Mouse (Mus musculus) neural tube, embryonic 14.5 days (tissue): ENCODE data around the gene Gpr176. TPM values are rescaled to one million over a fixed set of nuclear protein-coding genes. Genes with fewer than 3 reads are reported as not detected.

ENCODE experiments used
- ATAC-seq: fragments of 200-750 bp; cut with Nextera tagmentation; 2 replicates; pipeline ENCODE4 v1.8.0; 2017; ENCODE audit warnings: low read depth, mild to moderate bottlenecking, moderate TSS enrichment, moderate library complexity
- H3K27ac ChIP-seq: fragments of 300-500 bp; sonication (generic); 2 replicates; pipeline ENCODE4 v1.5.1; 2014; ENCODE audit warnings: low read depth, mild to moderate bottlenecking, control low read depth, low read length, moderate library complexity, mixed read lengths
- H3K27me3 ChIP-seq: fragments of 300-500 bp; sonication (generic); 2 replicates; pipeline ENCODE4 v1.6.1; 2014; ENCODE audit warnings: low read length; ENCODE audit not compliant: control insufficient read depth, insufficient read depth
- H3K36me3 ChIP-seq: fragments of 300-500 bp; sonication (generic); 2 replicates; pipeline ENCODE4 v1.6.1; 2014; ENCODE audit warnings: low read length, mixed read lengths; ENCODE audit not compliant: control insufficient read depth, insufficient read depth
- H3K4me1 ChIP-seq: fragments of 300-500 bp; sonication (generic); 2 replicates; pipeline ENCODE4 v1.6.1; 2014; ENCODE audit warnings: low read length; ENCODE audit not compliant: control insufficient read depth, insufficient read depth
- H3K4me2 ChIP-seq: fragments of 300-500 bp; sonication (generic); 2 replicates; pipeline ENCODE4 v1.6.1; 2014; ENCODE audit warnings: mild to moderate bottlenecking, low read depth, low read length, control low read depth
- H3K4me3 ChIP-seq: fragments of 300-500 bp; sonication (generic); 2 replicates; pipeline ENCODE4 v1.5.1; 2014; ENCODE audit warnings: low read depth, low read length, control low read depth, mixed read lengths
- H3K9ac ChIP-seq: fragments of 300-500 bp; sonication (generic); replicated peaks from 2 replicates; pipeline ENCODE4 v1.6.1; 2014; ENCODE audit warnings: low read depth, mild to moderate bottlenecking, control low read depth, low read length, mixed read lengths
- H3K9me3 ChIP-seq: fragments of 300-500 bp; sonication (generic); 2 replicates; pipeline ENCODE4 v1.6.1; 2016; ENCODE audit warnings: low read length; ENCODE audit not compliant: control insufficient read depth
- WGBS: fragments of 180-500 bp; shearing (Covaris S2); extraction: QIAGEN DNeasy Blood & Tissue Kit; methylation state at CpG from one replicate; pipeline ENCODE4 v1.1.7; 2014; 5-methylcytosine and 5-hydroxymethylcytosine counted together
- polyA plus RNA-seq: library from polyadenylated mRNA; unstranded; fragments of >200 nt; fragmentation: Nextera tagmentation; extraction: Ambion mirVana; gene quantifications from 2 replicates; pipeline ENCODE4 v1.2.1, GENCODE M21; 2014

Gene Gpr176
- polyA plus RNA-seq = 7.9 and 8.2 TPM in 2 replicates

GRCm38 (mm10) chr2:118372901-118373571 is at the start of gene Gpr176:
Gene Gpr176 (minus strand): TSS chr2:118373419.
- H3K36me3 ChIP-seq = no peaks in the 10 kb centered on the region

GRCm38 (mm10) chr2:118422385-118422784 is 49.2 kb upstream of the Gpr176 start:
- WGBS = 94% methylated on average over 8 of the region's 8 CpGs
- H3K27me3 ChIP-seq = no peaks in the 10 kb centered on the region
- H3K36me3 ChIP-seq = 0 out of 2 replicates have a peak, but pooled peaks cover 6% of the 10 kb centered on the region
- no peaks in the 10 kb centered on the region for H3K9me3 ChIP-seq
- H3K27ac ChIP-seq = no peak overlapping the region
- no peaks in the 10 kb centered on the region for H3K4me1 ChIP-seq
- H3K4me3 ChIP-seq = no peak overlapping the region
- no peak for ATAC-seq
- H3K4me2 ChIP-seq = no peak overlapping the region
- no peak overlapping the region for H3K9ac ChIP-seq

More at GRCm38 (mm10) chr2:118372901-118373571, at the start of gene Gpr176:
- H3K27ac ChIP-seq = peak within 1 kb of the TSS; percentile 77
- WGBS = under 1% methylated on average over 58 of the region's 59 CpGs
- H3K4me1 ChIP-seq = 0 out of 2 replicates have a peak, but pooled peaks cover 5% of the 10 kb centered on the region
- ATAC-seq = peak; percentile 88
- H3K9ac ChIP-seq = peak within 1 kb of the TSS; percentile 56
- H3K27me3 ChIP-seq = peaks cover 3% of the 10 kb centered on the region; the same call in 1 of the 2 replicates
- peak within 1 kb of the TSS; percentile 48 for H3K4me3 ChIP-seq
- no peaks in the 10 kb centered on the region for H3K9me3 ChIP-seq
- H3K4me2 ChIP-seq = peak within 1 kb of the TSS; percentile 98

GRCm38 (mm10) chr2:118421951-118422350 is 48.7 kb upstream of the Gpr176 start:
- ATAC-seq = no peak
- 92% methylated on average over 15 of the region's 15 CpGs for WGBS
- Histone ChIP-seq H3K4me2 (no peak overlapping the region), H3K4me1 (no peaks in the 10 kb centered on the region), H3K27ac (no peak overlapping the region), H3K9ac (no peak overlapping the region), H3K4me3 (no peak overlapping the region), H3K9me3 (no peaks in the 10 kb centered on the region), H3K36me3 (0 out of 2 replicates have a peak, but pooled peaks cover 9% of the 10 kb centered on the region), H3K27me3 (no peaks in the 10 kb centered on the region)

- Histone ChIP-seq H3K27ac (no peak overlapping the region), H3K4me1 (no peaks in the 10 kb centered on the region), H3K36me3 (0 out of 2 replicates have a peak, but pooled peaks cover 9% of the 10 kb centered on the region), H3K27me3 (no peaks in the 10 kb centered on the region), H3K4me3 (no peak overlapping the region), H3K9ac (no peak overlapping the region), H3K4me2 (no peak overlapping the region), H3K9me3 (no peaks in the 10 kb centered on the region)
- 95% methylated on average over 4 of the region's 4 CpGs for WGBS
- no peak for ATAC-seq
These were observed 44.9 kb upstream of the Gpr176 start for GRCm38 (mm10) chr2:118418076-118418475.

- ATAC-seq = no peak
- Histone ChIP-seq H3K36me3 (0 out of 2 replicates have a peak, but pooled peaks cover 4% of the 10 kb centered on the region), H3K9ac (no peak overlapping the region), H3K4me1 (no peaks in the 10 kb centered on the region), H3K27me3 (no peaks in the 10 kb centered on the region), H3K4me2 (no peak overlapping the region), H3K27ac (no peak overlapping the region), H3K9me3 (no peaks in the 10 kb centered on the region), H3K4me3 (no peak overlapping the region)
- WGBS = 95% methylated on average over 6 of the region's 6 CpGs
These were observed 42.6 kb upstream of the Gpr176 start for GRCm38 (mm10) chr2:118415601-118416355.

GRCm38 (mm10) chr2:118412821-118413220 is 39.6 kb upstream of the Gpr176 start:
- H3K27me3 ChIP-seq = no peaks in the 10 kb centered on the region
- H3K27ac ChIP-seq = no peak overlapping the region
- no peaks in the 10 kb centered on the region for H3K9me3 ChIP-seq
- no peak for ATAC-seq
- H3K4me1 ChIP-seq = no peaks in the 10 kb centered on the region
- H3K4me2 ChIP-seq = no peak overlapping the region
- 0 out of 2 replicates have a peak, but pooled peaks cover 4% of the 10 kb centered on the region for H3K36me3 ChIP-seq
- H3K9ac ChIP-seq = no peak overlapping the region
- H3K4me3 ChIP-seq = no peak overlapping the region
- 97% methylated on average over 11 of the region's 11 CpGs for WGBS

- Histone ChIP-seq H3K9ac (no peak overlapping the region), H3K4me2 (no peak overlapping the region), H3K36me3 (no peaks in the 10 kb centered on the region), H3K9me3 (no peaks in the 10 kb centered on the region), H3K27me3 (no peaks in the 10 kb centered on the region), H3K4me1 (no peaks in the 10 kb centered on the region), H3K27ac (no peak overlapping the region), H3K4me3 (no peak overlapping the region)
- no peak for ATAC-seq
- WGBS = 96% methylated on average over 4 of the region's 4 CpGs
These were observed 35.2 kb upstream of the Gpr176 start for GRCm38 (mm10) chr2:118408336-118408895.

- Histone ChIP-seq H3K4me1 (no peaks in the 10 kb centered on the region), H3K36me3 (no peaks in the 10 kb centered on the region), H3K9ac (no peak overlapping the region), H3K4me3 (no peak overlapping the region), H3K27me3 (no peaks in the 10 kb centered on the region), H3K4me2 (no peak overlapping the region), H3K27ac (no peak overlapping the region), H3K9me3 (no peaks in the 10 kb centered on the region)
- 63% methylated on average over 2 of the region's 2 CpGs for WGBS
- ATAC-seq = no peak
These were observed 33.6 kb upstream of the Gpr176 start for GRCm38 (mm10) chr2:118406811-118407210.

- Histone ChIP-seq H3K4me2 (no peak overlapping the region), H3K9ac (no peak overlapping the region), H3K27ac (no peak overlapping the region), H3K27me3 (no peaks in the 10 kb centered on the region), H3K9me3 (no peaks in the 10 kb centered on the region), H3K4me1 (no peaks in the 10 kb centered on the region), H3K36me3 (no peaks in the 10 kb centered on the region), H3K4me3 (no peak overlapping the region)
- WGBS = 86% methylated on average over 4 of the region's 4 CpGs
- no peak for ATAC-seq
These were observed 32.3 kb upstream of the Gpr176 start for GRCm38 (mm10) chr2:118405568-118405967.
